Mouse (Mus musculus) limb, embryonic 13.5 days (tissue): Measurements from ENCODE around the gene Gm21887. TPM values are rescaled to one million over a fixed set of nuclear protein-coding genes. Genes with fewer than 3 reads are reported as not detected.
A peak's percentile ranks its signal among the peaks of the same experiment; 100 is the strongest.
"Not testable (repeated sequence)": the region's sequence is repeated elsewhere in the genome, so short reads cannot be mapped to it uniquely, and the experiment has no call there.

ENCODE experiments used
- ATAC-seq: fragments of 200-750 bp; cut with Nextera tagmentation; 2 replicates; pipeline ENCODE4 v1.8.0; 2017; ENCODE audit warnings: low read depth, moderate number of reproducible peaks, moderate TSS enrichment; ENCODE audit not compliant: low FRiP score
- H3K27ac ChIP-seq: fragments of 300-500 bp; sonication (generic); 2 replicates; pipeline ENCODE4 v1.5.1; 2015; ENCODE audit warnings: inconsistent platforms, mild to moderate bottlenecking, moderate library complexity
- H3K27me3 ChIP-seq: fragments of 300-500 bp; sonication (generic); 2 replicates; pipeline ENCODE4 v1.6.1; 2015; ENCODE audit warnings: mild to moderate bottlenecking, inconsistent platforms
- H3K36me3 ChIP-seq: fragments of 300-500 bp; sonication (generic); 2 replicates; pipeline ENCODE4 v1.6.1; 2015; ENCODE audit warnings: inconsistent platforms, mild to moderate bottlenecking, moderate library complexity
- H3K4me1 ChIP-seq: fragments of 300-500 bp; sonication (generic); 2 replicates; pipeline ENCODE4 v1.6.1; 2015; ENCODE audit warnings: inconsistent platforms
- H3K4me2 ChIP-seq: fragments of 300-500 bp; sonication (generic); replicated peaks from 2 replicates; pipeline ENCODE4 v1.6.1; 2015; ENCODE audit warnings: inconsistent platforms, mild to moderate bottlenecking, moderate library complexity
- H3K4me3 ChIP-seq: fragments of 300-500 bp; sonication (generic); 2 replicates; pipeline ENCODE4 v1.5.1; 2015; ENCODE audit warnings: moderate library complexity, mild to moderate bottlenecking, inconsistent platforms
- H3K9ac ChIP-seq: fragments of 300-500 bp; sonication (generic); 2 replicates; pipeline ENCODE4 v1.6.1; 2015; ENCODE audit warnings: mild to moderate bottlenecking, inconsistent platforms
- H3K9me3 ChIP-seq: fragments of 300-500 bp; sonication (generic); 2 replicates; pipeline ENCODE4 v1.6.1; 2016; ENCODE audit warnings: inconsistent platforms
- WGBS: fragments of 180-500 bp; shearing (Covaris S2); methylation state at CpG from one replicate; pipeline ENCODE4 v1.1.7; 2015; 5-methylcytosine and 5-hydroxymethylcytosine counted together
- polyA plus RNA-seq: library from polyadenylated mRNA; unstranded; fragments of >200 nt; fragmentation: Nextera tagmentation; extraction: Ambion mirVana; gene quantifications from 2 replicates; pipeline ENCODE4 v1.2.1, GENCODE M21; 2015

Gm21887 gene
- polyA plus RNA-seq, 1 experiment from 2014 or later: 209 TPM

- H3K4me2 ChIP-seq, H3K36me3 ChIP-seq, H3K27me3 ChIP-seq, H3K9ac ChIP-seq, H3K4me1 ChIP-seq, H3K4me3 ChIP-seq, ATAC-seq, H3K27ac ChIP-seq: not testable (repeated sequence)
- H3K9me3 ChIP-seq: peaks cover 14% of the 10 kb centered on the region
- WGBS: 22% methylated on average over 2 of the region's 2 CpGs
These were observed 14.4 kb upstream of the Gm21887 start for GRCm38 (mm10) chrX:169994866-169995711.

- not testable (repeated sequence) for H3K36me3 ChIP-seq, ATAC-seq, H3K9ac ChIP-seq, H3K27me3 ChIP-seq, H3K4me1 ChIP-seq, H3K4me3 ChIP-seq, H3K27ac ChIP-seq, H3K4me2 ChIP-seq
- no CpG with 5 or more reads among the region's 17 CpGs for WGBS
- peaks cover 13% of the 10 kb centered on the region for H3K9me3 ChIP-seq
These were observed 13.4 kb upstream of the Gm21887 start for GRCm38 (mm10) chrX:169995909-169996521.

GRCm38 (mm10) chrX:169996926-169997325 is 12.5 kb upstream of the Gm21887 start:
- not testable (repeated sequence) for H3K9ac ChIP-seq, H3K4me3 ChIP-seq, ATAC-seq, H3K27me3 ChIP-seq, H3K4me1 ChIP-seq, H3K27ac ChIP-seq, H3K36me3 ChIP-seq
- WGBS: no CpG with 5 or more reads among the region's 46 CpGs
- Histone ChIP-seq H3K4me2 (peak overlapping the region; percentile 67; the same call in 1 of the 2 replicates), H3K9me3 (peaks cover 15% of the 10 kb centered on the region)

GRCm38 (mm10) chrX:169997456-169997853 is 12.0 kb upstream of the Gm21887 start:
- peak; percentile 38; the same call in 1 of the 2 replicates for ATAC-seq
- Histone ChIP-seq H3K9me3 (peaks cover 15% of the 10 kb centered on the region), H3K4me2 (peak overlapping the region; percentile 67), H3K9ac (peak overlapping the region; percentile 35; the same call in 1 of the 2 replicates), H3K4me3 (peak overlapping the region; percentile 39)
- WGBS: 59% methylated on average over 40 of the region's 40 CpGs
- H3K4me1 ChIP-seq, H3K27ac ChIP-seq, H3K36me3 ChIP-seq, H3K27me3 ChIP-seq: not testable (repeated sequence)

GRCm38 (mm10) chrX:169997854-169998456 is 11.5 kb upstream of the Gm21887 start:
- peaks cover 15% of the 10 kb centered on the region for H3K9me3 ChIP-seq
- not testable (repeated sequence) for H3K36me3 ChIP-seq, H3K27ac ChIP-seq, H3K27me3 ChIP-seq, H3K4me1 ChIP-seq
- H3K4me2 ChIP-seq: peak overlapping the region; percentile 67
- 49% methylated on average over 25 of the region's 37 CpGs for WGBS
- peak overlapping the region; percentile 35; the same call in 1 of the 2 replicates for H3K9ac ChIP-seq
- ATAC-seq: peak; percentile 93
- H3K4me3 ChIP-seq: peak overlapping the region; percentile 39

GRCm38 (mm10) chrX:169998559-169999219 is 10.8 kb upstream of the Gm21887 start:
- not testable (repeated sequence) for ATAC-seq, H3K9ac ChIP-seq, H3K36me3 ChIP-seq, H3K27me3 ChIP-seq, H3K4me3 ChIP-seq, H3K4me2 ChIP-seq, H3K4me1 ChIP-seq, H3K27ac ChIP-seq
- 12% methylated on average over 2 of the region's 4 CpGs for WGBS
- H3K9me3 ChIP-seq: peaks cover 15% of the 10 kb centered on the region

- not testable (repeated sequence) for H3K27me3 ChIP-seq, H3K4me2 ChIP-seq, H3K36me3 ChIP-seq, H3K9ac ChIP-seq, H3K4me3 ChIP-seq, H3K27ac ChIP-seq, ATAC-seq, H3K4me1 ChIP-seq
- 47% methylated on average over 10 of the region's 11 CpGs for WGBS
- H3K9me3 ChIP-seq: peaks cover 21% of the 10 kb centered on the region
These were observed 10.1 kb upstream of the Gm21887 start for GRCm38 (mm10) chrX:169999226-169999883.

GRCm38 (mm10) chrX:169999912-170000641 is 9.4 kb upstream of the Gm21887 start:
- not testable (repeated sequence) for ATAC-seq, H3K27ac ChIP-seq, H3K4me1 ChIP-seq, H3K9ac ChIP-seq, H3K27me3 ChIP-seq, H3K4me2 ChIP-seq, H3K4me3 ChIP-seq, H3K36me3 ChIP-seq
- WGBS: 8% methylated on average over 2 of the region's 3 CpGs
- H3K9me3 ChIP-seq: peaks cover 18% of the 10 kb centered on the region

GRCm38 (mm10) chrX:170000642-170001387 is 8.6 kb upstream of the Gm21887 start:
- WGBS: 50% methylated on average over 6 of the region's 6 CpGs
- ATAC-seq, H3K27ac ChIP-seq, H3K27me3 ChIP-seq, H3K4me2 ChIP-seq, H3K36me3 ChIP-seq, H3K4me1 ChIP-seq, H3K9ac ChIP-seq, H3K4me3 ChIP-seq: not testable (repeated sequence)
- peaks cover 21% of the 10 kb centered on the region for H3K9me3 ChIP-seq

- not testable (repeated sequence) for H3K27ac ChIP-seq, H3K9ac ChIP-seq, H3K36me3 ChIP-seq, ATAC-seq, H3K4me2 ChIP-seq, H3K27me3 ChIP-seq, H3K4me3 ChIP-seq, H3K4me1 ChIP-seq
- WGBS: 43% methylated on average over 4 of the region's 12 CpGs
- H3K9me3 ChIP-seq: peaks cover 23% of the 10 kb centered on the region
These were observed 8.1 kb upstream of the Gm21887 start for GRCm38 (mm10) chrX:170001388-170001695.
